24 mouse cellular contexts compared by ENCODE assay signal in genomic region chr7:90482607-90483006, GRCm38 (mm10). TPM values are rescaled to one million over a fixed set of nuclear protein-coding genes. Genes with fewer than 3 reads are reported as not detected.
"Had no signal": no experiment of that assay in that cellular context is flagged by ENCODE, and none has a peak within 500 bp of the region (broad histone marks: within the 10 kb centered on the region; RNA-seq: fewer than 3 reads in every experiment).

No protein-coding gene starts in this region.

- H3K9me3 ChIP-seq: limb, embryonic 10.5 days; limb, embryonic 13.5 days; liver, embryonic 13.5 days; lung, embryonic 15.5 days; midbrain, embryonic 12.5 days; midbrain, embryonic 15.5 days; neural tube, embryonic 13.5 days had no signal

- H3K27me3 ChIP-seq: midbrain, embryonic 12.5 days; midbrain, embryonic 15.5 days had no signal

- H3K4me3 ChIP-seq: layer of hippocampus, adult 2 months; limb, embryonic 10.5 days; limb, embryonic 13.5 days; liver, embryonic 13.5 days; lung, embryonic 15.5 days; midbrain, embryonic 12.5 days; midbrain, embryonic 15.5 days; myocyte; neural tube, embryonic 13.5 days had no signal

- H3K4me2 ChIP-seq: limb, embryonic 13.5 days; liver, embryonic 13.5 days; lung, embryonic 15.5 days; midbrain, embryonic 12.5 days; midbrain, embryonic 15.5 days; neural tube, embryonic 13.5 days had no signal

- H3K36me3 ChIP-seq: limb, embryonic 10.5 days; limb, embryonic 13.5 days; liver, embryonic 13.5 days; lung, embryonic 15.5 days; midbrain, embryonic 12.5 days; midbrain, embryonic 15.5 days; neural tube, embryonic 13.5 days had no signal

- H3K4me1 ChIP-seq: limb, embryonic 10.5 days; limb, embryonic 13.5 days; liver, embryonic 13.5 days; lung, embryonic 15.5 days; midbrain, embryonic 12.5 days; midbrain, embryonic 15.5 days; neural tube, embryonic 13.5 days had no signal

- ATAC-seq: inflammation-experienced regulatory T-cells, adult 6 months; intestine, embryonic 16.5 days; midbrain, embryonic 15.5 days had no signal

- DNase-seq: kidney, postnatal 25 days; layer of hippocampus, adult 9-11 months; liver, embryonic 13.5 days; lung, adult 18-20 months; lung, postnatal 10 days; lung, postnatal 36 days; thymus, adult 2 months; thymus, postnatal 14 days; thymus, postnatal 4 days had no signal

- H3K27ac ChIP-seq: kidney, postnatal 0 days; layer of hippocampus, adult 2 months; limb, embryonic 10.5 days; limb, embryonic 13.5 days; liver, embryonic 13.5 days; lung, embryonic 15.5 days; midbrain, embryonic 12.5 days; midbrain, embryonic 15.5 days; neural tube, embryonic 13.5 days; stomach, postnatal 0 days had no signal

- H3K9ac ChIP-seq: limb, embryonic 13.5 days; liver, embryonic 13.5 days; lung, embryonic 15.5 days; midbrain, embryonic 12.5 days; midbrain, embryonic 15.5 days; neural tube, embryonic 13.5 days had no signal

RNA-seq across cellular contexts. Expression of gene Ccdc89, which starts 56.2 kb away (rescaled TPM):
- total RNA-seq: megakaryocyte, adult 5-6 weeks; monocyte, adult 5-6 weeks; neutrophil, adult 5-6 weeks had no signal
- polyA plus RNA-seq: inflammation-experienced regulatory T-cells, adult 6 months had no signal
